Mouse (Mus musculus) megakaryocyte, embryonic 14.5 days (primary cell): ENCODE data around the gene Dusp22.

Experiments
- FLI1 ChIP-seq: IDR thresholded peaks from 2 replicates; pipeline ENCODE4 v1.6.1; 2012; ENCODE audit warnings: low read length, inconsistent platforms, mixed read lengths
- GATA1 ChIP-seq: IDR thresholded peaks from 3 replicates; pipeline ENCODE4 v1.6.1; 2012; ENCODE audit warnings: mixed read lengths, low read length, inconsistent platforms, borderline replicate concordance

DNA sequence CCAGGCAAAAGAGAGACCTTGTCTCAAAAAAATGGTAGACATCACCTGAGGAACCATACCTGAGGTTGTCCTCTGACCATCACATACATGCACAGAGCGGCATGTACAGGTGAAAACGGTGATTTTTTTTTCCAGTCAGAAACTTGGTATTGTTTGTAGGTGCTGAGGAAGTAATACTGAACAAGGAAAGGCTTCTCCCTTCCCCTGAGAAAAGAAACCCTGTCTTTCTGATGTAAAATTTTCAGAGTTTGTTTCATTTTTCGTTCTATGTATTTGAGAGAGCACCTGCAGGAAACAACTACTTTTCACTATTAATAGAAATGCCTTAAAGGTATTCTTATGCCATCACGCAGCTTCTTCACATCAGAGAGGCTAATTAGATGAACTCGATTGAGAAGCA, 19.0 kb downstream of the Dusp22 start:
- TF ChIP-seq GATA1: no peak
- TF ChIP-seq FLI1: no peak
